Mouse (Mus musculus): ENCODE data around the gene Elmod3.

GRCm38 (mm10) chr6:72593914-72594313, 4.3 kb downstream of the Elmod3 start:
- TF ChIP-seq CTCF (IDR thresholded peaks at IDR 0.05; ENCODE audit: low read depth, low read length), result no peak
- TF ChIP-seq POLR2A (IDR thresholded peaks at IDR 0.05; ENCODE audit: borderline replicate concordance, low read depth, low read length), result no peak
